Mouse (Mus musculus) ES-E14 (cell line): ENCODE data around the gene Crygf. TPM values are rescaled to one million over a fixed set of nuclear protein-coding genes. Genes with fewer than 3 reads are reported as not detected.
"Not testable (repeated sequence)": the region's sequence is repeated elsewhere in the genome, so short reads cannot be mapped to it uniquely, and the experiment has no call there.

Experiments
- DNase-seq: peaks from one replicate; pipeline ENCODE4 v3.0.0-alpha.2; 2013; ENCODE audit warnings: low read depth, low spot score
- H3K27ac ChIP-seq: 2 replicates; pipeline ENCODE4 v1.5.1; 2012; ENCODE audit warnings: low read depth, mild to moderate bottlenecking, low read length, moderate library complexity, mixed read lengths; ENCODE audit not compliant: poor library complexity, insufficient read depth, severe bottlenecking
- H3K36me3 ChIP-seq: 2 replicates; pipeline ENCODE4 v1.6.1; 2012; ENCODE audit warnings: mild to moderate bottlenecking, low read length, moderate library complexity, mixed read lengths; ENCODE audit not compliant: control insufficient read depth, poor library complexity, insufficient read depth, severe bottlenecking
- H3K4me1 ChIP-seq, 2 experiments: fragments of 150-350 bp in 1 of 2; sonication (generic) in 1 of 2; 2 replicates each; pipeline ENCODE4 v1.6.1; 2012; ENCODE audit warnings: low read length in 2 of 2, mild to moderate bottlenecking in 1 of 2, mixed read lengths in 1 of 2; ENCODE audit not compliant: control insufficient read depth in 2 of 2, insufficient read depth in 2 of 2, poor library complexity in 1 of 2
- H3K4me3 ChIP-seq, 2 experiments: fragments of 150-350 bp in 1 of 2; sonication (generic) in 1 of 2; 2 replicates each; pipeline ENCODE4 v1.5.1; 2012; ENCODE audit warnings: low read length in 2 of 2, low read depth in 1 of 2, mild to moderate bottlenecking in 1 of 2, mixed read lengths in 1 of 2; ENCODE audit not compliant: insufficient read depth in 1 of 2, poor library complexity in 1 of 2, severe bottlenecking in 1 of 2
- H3K9ac ChIP-seq: 2 replicates; pipeline ENCODE4 v1.6.1; 2012; ENCODE audit warnings: low read depth, mild to moderate bottlenecking, low read length, mixed read lengths; ENCODE audit not compliant: poor library complexity, insufficient read depth, severe bottlenecking
- H3K9me3 ChIP-seq: fragments of 150-350 bp; sonication (generic); 2 replicates; pipeline ENCODE4 v1.6.1; 2012; ENCODE audit warnings: low read depth, mild to moderate bottlenecking, low read length; ENCODE audit not compliant: control insufficient read depth, insufficient read depth
- CHD2 ChIP-seq: IDR thresholded peaks from 2 replicates; pipeline ENCODE4 v1.6.1; 2014; ENCODE audit warnings: mild to moderate bottlenecking, low read depth, low read length, inconsistent platforms
- HCFC1 ChIP-seq: IDR thresholded peaks from 2 replicates; pipeline ENCODE4 v1.6.1; 2012; ENCODE audit warnings: low read length, inconsistent platforms, borderline replicate concordance; ENCODE audit not compliant: insufficient read depth
- MAFK ChIP-seq: IDR thresholded peaks from 2 replicates; pipeline ENCODE4 v1.6.1; 2014; ENCODE audit warnings: mild to moderate bottlenecking, low read depth, low read length, inconsistent platforms; ENCODE audit not compliant: insufficient read depth
- ZC3H11A ChIP-seq: IDR thresholded peaks from 2 replicates; pipeline ENCODE4 v1.6.1; 2012; ENCODE audit warnings: low read depth, mild to moderate bottlenecking, inconsistent platforms, low read length, borderline replicate concordance
- ZNF384 ChIP-seq: IDR thresholded peaks from 2 replicates; pipeline ENCODE4 v1.6.1; 2012; ENCODE audit warnings: low read depth, low read length, inconsistent platforms
- in situ Hi-C, 2 experiments: fragments of 600-800 bp; cut with MboI; formaldehyde crosslinking; loops; one replicate each; pipeline ENCODE4 v1.15.1; 2025; ENCODE audit warnings: low sequenced_read_pairs in 2 of 2, inconsistent platforms in 1 of 2; ENCODE audit not compliant: unreplicated experiment in 2 of 2
- total RNA-seq: library from RNA; depleted of rRNA; stranded (reverse); fragments of 300-350 nt; gene quantifications from 2 replicates; pipeline ENCODE4 v1.2.3, GENCODE M21; 2012; rRNA removed

Crygf gene
- total RNA-seq: not detected in 2 replicates

DNA sequence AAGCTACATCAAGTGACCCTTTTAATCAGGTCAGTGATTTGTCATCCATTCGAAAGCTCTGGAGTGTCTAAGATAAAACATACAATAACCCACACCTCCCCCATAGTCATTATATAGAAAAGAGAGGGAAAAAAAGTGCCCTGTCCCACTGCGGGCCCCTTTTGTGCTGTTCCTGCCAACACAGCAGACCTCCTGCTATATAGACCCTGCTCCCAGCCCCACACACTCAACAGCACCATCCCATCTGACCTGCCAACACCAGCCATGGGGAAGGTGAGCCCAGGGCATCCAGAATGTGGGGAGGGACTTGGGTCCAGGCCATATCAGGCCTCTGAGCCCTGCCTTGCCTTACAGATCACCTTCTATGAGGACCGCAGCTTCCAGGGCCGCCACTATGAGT is at the start of gene Crygf:
Gene Crygf, plus strand, starts transcription at position 227 of the 400 bp plus-strand sequence.
- Histone ChIP-seq H3K36me3 (no peaks in the 10 kb centered on the region), H3K4me3 (peak within 1 kb of the TSS in 1 of 2 experiments; percentile 25; a peak in 1 of 4 replicates), H3K9ac (no peak within 1 kb of the TSS), H3K27ac (no peak within 1 kb of the TSS), H3K4me1 (no peaks in the 10 kb centered on the region), H3K9me3 (no peaks in the 10 kb centered on the region)
- TF ChIP-seq HCFC1 (no peak), ZC3H11A (no peak), CHD2 (no peak), ZNF384 (no peak), MAFK (no peak)
- DNase-seq: no peak
- in situ Hi-C loops: no loop called here

DNA sequence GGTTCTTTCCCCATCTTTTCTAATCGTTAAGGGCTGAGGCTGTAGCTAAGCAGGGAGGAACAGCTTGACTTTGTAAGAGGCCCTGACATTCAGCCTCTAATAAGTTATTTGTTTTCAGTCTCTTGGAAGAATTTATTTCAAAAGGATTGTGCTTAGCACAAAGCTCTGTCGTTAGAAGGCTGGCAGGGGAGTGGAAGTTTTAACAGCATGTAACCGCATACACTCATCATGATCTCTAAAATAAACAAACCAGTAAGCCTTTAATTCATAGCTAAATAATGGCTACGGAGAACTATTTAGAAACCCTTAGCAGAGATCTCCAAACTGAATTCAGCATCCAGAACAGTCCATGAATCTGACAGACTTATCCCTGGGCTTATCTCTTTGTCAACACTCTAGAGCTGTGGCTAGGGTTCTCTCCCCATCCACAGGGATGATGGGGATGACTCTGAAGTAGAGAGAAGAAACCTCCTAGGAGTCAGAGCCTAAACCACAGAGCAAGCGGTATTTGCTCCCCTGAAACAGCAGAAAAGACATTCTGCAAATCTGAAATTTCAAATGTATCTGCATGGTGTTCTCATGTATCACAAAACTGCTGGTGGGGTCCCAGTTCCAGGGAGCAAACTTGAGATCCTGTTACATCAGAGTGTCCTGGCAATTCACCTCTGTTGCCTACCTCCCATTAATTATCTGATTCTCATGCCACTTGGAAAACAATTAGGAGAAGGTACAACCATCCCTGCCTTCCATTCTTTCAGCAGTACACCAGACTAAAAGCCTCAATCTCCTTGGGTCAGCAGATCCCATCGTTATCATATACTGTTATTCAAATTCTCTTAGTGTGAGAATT is 734 bp upstream of the Crygf start:
- Histone ChIP-seq H3K27ac (no peak overlapping the region), H3K9me3 (no peaks in the 10 kb centered on the region), H3K9ac (no peak overlapping the region), H3K4me1 (no peaks in the 10 kb centered on the region), H3K36me3 (no peaks in the 10 kb centered on the region), H3K4me3 (no peak overlapping the region)
- TF ChIP-seq CHD2 (no peak), HCFC1 (no peak), MAFK (no peak), ZNF384 (no peak), ZC3H11A (no peak)
- no peak for DNase-seq
- in situ Hi-C loops: no loop called here

DNA sequence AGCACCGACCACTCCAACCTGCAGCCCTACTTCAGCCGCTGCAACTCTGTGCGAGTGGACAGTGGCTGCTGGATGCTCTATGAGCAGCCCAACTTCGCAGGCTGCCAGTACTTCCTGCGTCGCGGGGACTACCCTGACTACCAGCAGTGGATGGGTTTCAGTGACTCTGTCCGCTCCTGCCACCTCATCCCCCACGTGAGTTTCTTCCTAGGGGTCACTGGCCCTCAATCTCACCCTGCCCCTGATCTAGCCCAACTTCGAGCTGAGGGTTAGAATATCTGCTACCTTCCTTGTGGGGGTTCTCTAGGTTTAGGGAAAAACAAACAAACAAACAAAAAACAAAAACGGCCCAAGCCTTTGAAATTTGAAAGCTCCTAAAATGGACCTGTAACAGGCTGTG is 376 bp downstream of the Crygf start:
- H3K36me3 ChIP-seq, H3K9ac ChIP-seq, H3K4me1 ChIP-seq, DNase-seq, H3K9me3 ChIP-seq, in situ Hi-C loops, H3K27ac ChIP-seq: not testable (repeated sequence)
- H3K4me3 ChIP-seq: peak overlapping the region in 1 of 2 experiments; percentile 25; a peak in 1 of 4 replicates

DNA sequence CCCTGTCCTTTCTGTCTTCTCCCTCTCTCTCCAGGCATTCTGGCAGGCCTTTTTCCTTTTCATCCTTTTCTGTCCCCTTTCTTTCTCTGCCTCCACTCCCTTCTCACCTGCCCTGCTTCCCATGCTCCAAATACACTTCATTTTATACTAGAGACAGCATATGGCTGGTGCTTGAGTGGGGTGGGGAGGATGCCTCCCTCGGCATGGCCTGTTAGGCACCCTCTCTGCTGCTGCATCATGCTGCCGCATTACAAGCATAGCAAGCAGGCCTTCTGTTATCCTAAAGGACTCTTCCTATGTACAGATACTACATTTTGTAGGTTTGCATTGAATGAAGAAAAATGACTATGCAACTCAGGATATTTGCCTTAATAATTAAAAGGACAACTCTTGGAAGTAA is 3.7 kb downstream of the Crygf start:
- TF ChIP-seq ZC3H11A: no peak
- no peak for TF ChIP-seq HCFC1
- no peak for TF ChIP-seq CHD2
- in situ Hi-C loops: no loop called here

More for the DNA sequence above, 3.7 kb downstream of the Crygf start:
- no peak for DNase-seq
- no peak overlapping the region for H3K4me3 ChIP-seq
- H3K36me3 ChIP-seq: no peaks in the 10 kb centered on the region
- H3K4me1 ChIP-seq: no peaks in the 10 kb centered on the region
- H3K9ac ChIP-seq: no peak overlapping the region
- no peaks in the 10 kb centered on the region for H3K9me3 ChIP-seq
- no peak overlapping the region for H3K27ac ChIP-seq
